Mouse (Mus musculus): ENCODE measurements around the gene Actr2. TPM values are rescaled to one million over a fixed set of nuclear protein-coding genes. Genes with fewer than 3 reads are reported as not detected.
A peak's percentile ranks its signal among the peaks of the same experiment; 100 is the strongest.
"Not testable (repeated sequence)": the region's sequence is repeated elsewhere in the genome, so short reads cannot be mapped to it uniquely, and the experiment has no call there.

The Actr2 gene
- polyA plus RNA-seq, 1 experiment from 2014 or later, result 148 TPM

DNA sequence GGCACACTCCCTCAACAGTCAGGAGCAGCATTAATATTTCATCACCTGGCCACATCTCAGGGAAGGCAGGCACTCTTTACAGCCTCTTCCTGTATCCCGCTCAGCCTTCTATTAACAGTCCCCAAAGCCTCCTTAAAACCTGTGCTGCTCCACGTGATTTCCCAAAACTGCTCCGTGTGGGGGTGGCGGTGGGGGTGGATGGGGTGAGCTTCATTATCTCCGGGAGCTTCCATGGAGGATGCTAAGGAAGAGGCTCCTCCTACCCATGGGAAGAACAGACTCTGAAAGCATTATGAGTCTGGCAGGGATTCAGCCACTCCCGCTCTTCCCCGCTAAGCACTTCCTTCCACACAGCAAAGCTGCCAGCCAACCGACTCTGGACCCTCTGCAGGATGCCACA, 74.0 kb downstream of the Actr2 start:
- Histone ChIP-seq H3K4me2 (peak overlapping the region; percentile 32), H3K36me3 (ENCODE audit: poor library complexity, severe bottlenecking) (no peaks in the 10 kb centered on the region), H3K27me3 (no peaks in the 10 kb centered on the region), H3K9ac (no peak overlapping the region), H3K27ac (no peak overlapping the region), H3K9me3 (replicated peaks) (no peaks in the 10 kb centered on the region), H3K4me3 (no peak overlapping the region), H3K4me1 (peaks cover 14% of the 10 kb centered on the region)
- 26% methylated on average over 8 of the region's 8 CpGs for WGBS
- ATAC-seq, result peak; percentile 82

DNA sequence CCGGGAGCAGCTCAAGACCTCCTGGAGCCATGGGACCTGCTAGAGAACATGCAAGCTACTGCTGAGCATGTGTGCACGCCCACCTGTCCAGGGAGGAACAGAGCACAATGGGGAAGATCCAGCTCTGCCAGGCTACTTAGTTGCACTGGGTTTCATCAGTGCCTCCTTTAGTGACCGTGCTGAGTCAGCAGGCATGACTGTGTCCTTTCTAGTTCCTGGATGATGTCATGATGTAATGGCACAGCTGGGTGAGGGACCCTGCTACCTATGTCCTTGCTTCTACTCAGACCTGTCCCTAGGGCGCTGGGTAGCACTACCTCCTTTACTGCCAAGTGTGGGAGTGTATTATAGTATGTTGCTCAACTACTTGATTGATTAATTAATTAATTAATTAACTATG, 75.0 kb downstream of the Actr2 start:
- ATAC-seq, result no peak
- Histone ChIP-seq H3K9me3 (replicated peaks) (no peaks in the 10 kb centered on the region), H3K4me2 (no peak overlapping the region), H3K4me3 (no peak overlapping the region), H3K27ac (no peak overlapping the region), H3K9ac (no peak overlapping the region), H3K27me3 (no peaks in the 10 kb centered on the region), H3K4me1 (peaks cover 14% of the 10 kb centered on the region), H3K36me3 (ENCODE audit: poor library complexity, severe bottlenecking) (no peaks in the 10 kb centered on the region)
- WGBS, result 86% methylated on average over 4 of the region's 4 CpGs

- ATAC-seq, result no peak
- Histone ChIP-seq H3K36me3 (ENCODE audit: poor library complexity, severe bottlenecking) (no peaks in the 10 kb centered on the region), H3K9me3 (replicated peaks) (no peaks in the 10 kb centered on the region), H3K27ac (no peak overlapping the region), H3K4me2 (no peak overlapping the region), H3K4me1 (peaks cover 5% of the 10 kb centered on the region), H3K4me3 (no peak overlapping the region), H3K27me3 (no peaks in the 10 kb centered on the region), H3K9ac (no peak overlapping the region)
- 77% methylated on average over 7 of the region's 7 CpGs for WGBS
These were observed 76.7 kb downstream of the Actr2 start for GRCm38 (mm10) chr11:20035972-20036371.

- Histone ChIP-seq H3K27me3 (no peaks in the 10 kb centered on the region), H3K27ac (no peak overlapping the region), H3K4me2 (no peak overlapping the region), H3K4me3 (no peak overlapping the region), H3K9ac (no peak overlapping the region), H3K36me3 (ENCODE audit: poor library complexity, severe bottlenecking) (no peaks in the 10 kb centered on the region), H3K4me1 (peaks cover 5% of the 10 kb centered on the region), H3K9me3 (replicated peaks) (no peaks in the 10 kb centered on the region)
- WGBS, result 62% methylated on average over 11 of the region's 11 CpGs
- no peak for ATAC-seq
These were observed 77.3 kb downstream of the Actr2 start for GRCm38 (mm10) chr11:20035343-20035928.

DNA sequence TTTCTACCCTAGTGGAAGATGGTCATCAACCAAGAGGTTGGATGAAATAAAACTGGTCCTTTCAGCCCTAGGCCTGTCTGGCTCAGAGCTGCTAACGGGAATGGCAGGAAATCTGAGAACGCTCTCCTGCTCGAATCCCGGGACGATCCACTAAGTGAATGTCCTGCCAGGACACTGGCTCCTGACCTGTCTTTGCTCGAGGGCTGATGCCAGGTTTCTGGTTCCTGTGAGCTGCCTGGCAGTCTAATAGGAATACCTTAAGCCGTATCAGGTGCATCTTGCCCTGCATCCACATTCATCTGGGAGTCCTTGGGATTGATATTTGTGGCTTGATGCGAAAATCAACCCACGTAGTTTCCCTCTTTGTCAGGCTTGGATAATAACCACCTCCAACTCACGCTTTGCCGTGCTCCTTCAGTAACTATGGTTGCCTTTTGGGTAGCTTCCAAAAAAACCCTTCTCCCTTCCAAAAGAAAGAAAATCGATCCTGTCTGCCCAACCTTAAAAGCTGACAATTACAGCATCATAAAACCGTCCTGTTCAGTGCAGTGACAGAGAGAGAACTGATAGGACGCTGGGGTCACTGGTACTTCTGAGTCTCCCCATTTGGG, 78.3 kb downstream of the Actr2 start:
- 78% methylated on average over 14 of the region's 14 CpGs for WGBS
- H3K4me1 ChIP-seq, result peaks cover 5% of the 10 kb centered on the region
- H3K27me3 ChIP-seq, result no peaks in the 10 kb centered on the region
- no peak overlapping the region for H3K4me2 ChIP-seq
- H3K36me3 ChIP-seq (ENCODE audit: poor library complexity, severe bottlenecking), result no peaks in the 10 kb centered on the region
- no peak overlapping the region for H3K4me3 ChIP-seq
- H3K27ac ChIP-seq, result no peak overlapping the region
- H3K9me3 ChIP-seq (replicated peaks), result no peaks in the 10 kb centered on the region
- no peak overlapping the region for H3K9ac ChIP-seq
- ATAC-seq, result no peak

DNA sequence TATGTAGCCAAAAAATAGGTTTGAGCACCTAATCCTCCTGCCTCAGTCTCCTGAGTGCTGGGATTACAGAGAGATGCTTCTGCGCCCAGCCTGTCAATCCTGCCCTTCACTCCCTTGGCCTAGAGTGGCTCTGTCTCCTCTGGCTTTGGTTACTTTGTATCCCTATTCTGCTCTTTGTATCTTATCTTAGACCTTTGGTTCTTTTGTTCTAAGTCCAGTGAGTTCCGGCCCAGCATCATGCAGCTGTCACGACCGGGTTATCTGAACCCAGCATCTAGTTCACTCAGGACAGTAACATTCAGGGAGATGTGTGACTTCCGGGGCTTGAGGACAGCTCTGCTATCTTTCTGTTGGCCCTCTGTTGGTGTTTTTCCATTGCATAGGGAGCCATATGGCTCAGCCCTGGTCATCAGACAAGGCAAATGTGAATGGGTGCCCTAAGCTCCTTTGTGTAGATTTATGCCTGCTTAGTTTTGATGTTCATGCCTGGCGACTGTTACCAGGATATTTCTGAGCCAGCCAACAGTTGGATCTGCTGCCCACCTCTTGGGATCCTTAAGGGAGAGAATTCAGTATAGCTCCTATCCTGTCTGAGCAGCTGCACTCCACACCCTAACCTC, 79.1 kb downstream of the Actr2 start:
- 81% methylated on average over 6 of the region's 6 CpGs for WGBS
- Histone ChIP-seq H3K9ac (no peak overlapping the region), H3K27ac (no peak overlapping the region), H3K4me3 (no peak overlapping the region), H3K27me3 (no peaks in the 10 kb centered on the region), H3K4me2 (no peak overlapping the region), H3K4me1 (peaks cover 2% of the 10 kb centered on the region), H3K9me3 (replicated peaks) (no peaks in the 10 kb centered on the region), H3K36me3 (ENCODE audit: poor library complexity, severe bottlenecking) (no peaks in the 10 kb centered on the region)
- no peak for ATAC-seq

- no peak overlapping the region for H3K27ac ChIP-seq
- H3K4me3 ChIP-seq, result no peak overlapping the region
- no peaks in the 10 kb centered on the region for H3K27me3 ChIP-seq
- H3K9ac ChIP-seq, result no peak overlapping the region
- ATAC-seq, result no peak
- H3K9me3 ChIP-seq (replicated peaks), result no peaks in the 10 kb centered on the region
- H3K36me3 ChIP-seq (ENCODE audit: poor library complexity, severe bottlenecking), result no peaks in the 10 kb centered on the region
- H3K4me2 ChIP-seq, result no peak overlapping the region
- WGBS, result 45% methylated on average over 8 of the region's 8 CpGs
- H3K4me1 ChIP-seq, result no peaks in the 10 kb centered on the region
These were observed 81.2 kb downstream of the Actr2 start for GRCm38 (mm10) chr11:20031536-20031935.

GRCm38 (mm10) chr11:20030973-20031372, 81.7 kb downstream of the Actr2 start:
- not testable (repeated sequence) for H3K9ac ChIP-seq

GRCm38 (mm10) chr11:20029014-20029413, 83.7 kb downstream of the Actr2 start:
- Histone ChIP-seq H3K9ac (no peak overlapping the region), H3K4me3 (no peak overlapping the region), H3K27ac (no peak overlapping the region), H3K27me3 (no peaks in the 10 kb centered on the region), H3K4me1 (no peaks in the 10 kb centered on the region), H3K4me2 (no peak overlapping the region), H3K9me3 (replicated peaks) (no peaks in the 10 kb centered on the region), H3K36me3 (ENCODE audit: poor library complexity, severe bottlenecking) (peaks cover 18% of the 10 kb centered on the region)
- 95% methylated on average over 4 of the region's 4 CpGs for WGBS
- ATAC-seq, result no peak

More at GRCm38 (mm10) chr11:20030973-20031372, 81.7 kb downstream of the Actr2 start:
- not testable (repeated sequence) for H3K36me3 ChIP-seq (ENCODE audit: poor library complexity, severe bottlenecking); H3K9me3 ChIP-seq (replicated peaks); H3K4me3 ChIP-seq; H3K4me2 ChIP-seq; H3K27ac ChIP-seq; H3K27me3 ChIP-seq; H3K4me1 ChIP-seq; ATAC-seq
- 94% methylated on average over 5 of the region's 5 CpGs for WGBS

DNA sequence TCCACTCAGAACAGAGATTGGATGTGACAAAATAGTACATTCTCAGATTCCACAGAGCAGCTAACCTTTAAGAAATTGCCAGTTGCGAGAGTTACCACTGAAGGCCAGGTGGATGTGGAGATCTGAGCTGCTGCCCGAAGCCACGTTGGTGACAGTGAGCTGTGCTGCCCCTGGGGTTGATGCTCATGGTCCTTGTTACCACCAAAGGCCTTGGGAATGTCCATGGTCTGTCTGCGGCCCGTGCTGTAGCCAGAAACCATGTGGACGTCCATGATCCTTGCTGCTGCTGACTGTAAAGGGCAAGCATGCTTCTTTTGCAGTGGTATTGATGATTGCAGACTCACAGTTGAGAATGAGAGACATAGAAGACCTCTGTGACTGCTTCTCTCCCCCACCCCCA, 84.3 kb downstream of the Actr2 start:
- Histone ChIP-seq H3K27ac (no peak overlapping the region), H3K4me2 (no peak overlapping the region), H3K9me3 (replicated peaks) (no peaks in the 10 kb centered on the region), H3K9ac (no peak overlapping the region), H3K4me1 (no peaks in the 10 kb centered on the region), H3K4me3 (no peak overlapping the region), H3K27me3 (no peaks in the 10 kb centered on the region), H3K36me3 (ENCODE audit: poor library complexity, severe bottlenecking) (peaks cover 18% of the 10 kb centered on the region)
- WGBS, result 87% methylated on average over 6 of the region's 6 CpGs
- ATAC-seq, result no peak

- H3K4me1 ChIP-seq, result no peaks in the 10 kb centered on the region
- 81% methylated on average over 9 of the region's 9 CpGs for WGBS
- no peak overlapping the region for H3K4me2 ChIP-seq
- H3K27me3 ChIP-seq, result no peaks in the 10 kb centered on the region
- ATAC-seq, result no peak
- H3K36me3 ChIP-seq (ENCODE audit: poor library complexity, severe bottlenecking), result peaks cover 23% of the 10 kb centered on the region
- H3K9ac ChIP-seq, result no peak overlapping the region
- H3K4me3 ChIP-seq, result no peak overlapping the region
- H3K9me3 ChIP-seq (replicated peaks), result no peaks in the 10 kb centered on the region
- no peak overlapping the region for H3K27ac ChIP-seq
These were observed 85.0 kb downstream of the Actr2 start for GRCm38 (mm10) chr11:20027719-20028118.

GRCm38 (mm10) chr11:20025899-20026298, 86.8 kb downstream of the Actr2 start:
- no peaks in the 10 kb centered on the region for H3K27me3 ChIP-seq
- peaks cover 11% of the 10 kb centered on the region for H3K9me3 ChIP-seq (replicated peaks)
- ATAC-seq, result no peak
- peaks cover 34% of the 10 kb centered on the region for H3K36me3 ChIP-seq (ENCODE audit: poor library complexity, severe bottlenecking)
- 76% methylated on average over 11 of the region's 11 CpGs for WGBS
- no peaks in the 10 kb centered on the region for H3K4me1 ChIP-seq
- H3K27ac ChIP-seq, result no peak overlapping the region
- no peak overlapping the region for H3K9ac ChIP-seq
- no peak overlapping the region for H3K4me2 ChIP-seq
- no peak overlapping the region for H3K4me3 ChIP-seq
